Mouse (Mus musculus): ENCODE measurements around the gene Slc7a4. TPM values are rescaled to one million over a fixed set of nuclear protein-coding genes. Genes with fewer than 3 reads are reported as not detected.

Gene Slc7a4
- total and polyA plus RNA-seq, 3 experiments: 1.3 TPM; not detected in 2

DNA sequence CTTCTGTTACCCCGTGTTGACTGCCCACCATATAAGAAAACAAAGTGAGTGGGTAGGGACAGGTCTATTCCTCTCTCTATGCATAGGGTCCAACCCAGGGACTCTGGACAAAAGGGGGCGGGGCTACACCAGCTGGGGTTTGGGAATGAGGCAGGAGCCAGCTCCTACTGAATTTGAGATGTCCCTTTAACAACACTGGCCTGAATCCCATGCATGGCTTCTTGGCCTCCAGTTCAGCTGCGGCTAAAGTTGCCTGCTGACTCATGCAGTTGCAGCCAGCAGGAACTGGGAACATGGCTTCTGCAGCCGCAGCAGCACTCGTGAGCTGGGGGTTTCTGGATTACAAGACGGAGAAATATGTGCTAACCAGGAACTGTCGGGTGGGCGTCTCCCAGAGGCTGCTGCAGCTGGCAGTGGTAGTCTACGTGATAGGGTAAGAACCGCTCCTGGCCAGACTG is 21.2 kb downstream of the Slc7a4 start, which contains the start of gene P2rx6:
Gene P2rx6 (plus strand): TSS at position 135 of the 458 bp plus-strand sequence.
- no peak within 1 kb of the TSS for H3K27ac ChIP-seq (ENCODE audit: insufficient read depth, low read depth)
- no peaks in the 10 kb centered on the region for H3K79me2 ChIP-seq (replicated peaks; ENCODE audit: control insufficient read depth, extremely low read depth, insufficient read depth, poor library complexity, severe bottlenecking)
- H3K4me2 ChIP-seq (ENCODE audit: insufficient read depth, low read depth, poor library complexity, severe bottlenecking): no peak within 1 kb of the TSS
- dilution Hi-C loops (cut with MboI; ENCODE audit: extremely low pct_ligation_motif_present, extremely low pct_unique_long_range_greater_than_20kb, low sequenced_read_pairs): no loop called here
- H3K27me3 ChIP-seq (replicated peaks): peaks cover 82% of the 10 kb centered on the region
- H3K4me3 ChIP-seq (replicated peaks in 1 of 3; ENCODE audit: low read depth in 2 of 3, low read length in 2 of 3, poor library complexity in 1 of 3): no peak within 1 kb of the TSS
- no peak within 1 kb of the TSS for H3K9ac ChIP-seq (ENCODE audit: insufficient read depth, low read depth)
- in situ Hi-C loops (cut with MboI; ENCODE audit: low pct_ligation_motif_present, low pct_unique_long_range_greater_than_20kb, low sequenced_read_pairs): no loop called here
- DNase-seq (ENCODE audit: extremely low read depth): no peak
- TF ChIP-seq RAD21 (IDR thresholded peaks at IDR 0.05; ENCODE audit: low read depth, low read length) (no peak), ZKSCAN1 (IDR thresholded peaks at IDR 0.05; ENCODE audit: borderline replicate concordance, low read depth, low read length) (no peak), BHLHE40 (IDR thresholded peaks at IDR 0.05; ENCODE audit: low read depth, low read length) (peak; percentile 18; the same call in 1 of the 2 replicates), CHD2 (IDR thresholded peaks at IDR 0.05; ENCODE audit: low read length) (no peak), MAX (IDR thresholded peaks at IDR 0.05; ENCODE audit: low read length) (no peak), USF2 (conservative IDR thresholded peaks at IDR 0.05; ENCODE audit: low read depth, low read length) (no peak), SMC3 (IDR thresholded peaks at IDR 0.05; ENCODE audit: low read depth, low read length) (no peak)
- no peaks in the 10 kb centered on the region for H3K9me3 ChIP-seq (replicated peaks; ENCODE audit: low read length)
- no peaks in the 10 kb centered on the region for H3K36me3 ChIP-seq (replicated peaks in 1 of 2; ENCODE audit: control insufficient read depth in 1 of 2, insufficient read depth in 1 of 2, low read length in 1 of 2)
- H3K4me1 ChIP-seq (ENCODE audit: control insufficient read depth in 1 of 2, insufficient read depth in 2 of 2): peaks cover 9% of the 10 kb centered on the region in 2 experiments; a peak in 3 of 4 replicates

- Histone ChIP-seq H3K4me1 (ENCODE audit: control insufficient read depth in 1 of 2, insufficient read depth in 2 of 2) (peaks cover 9% of the 10 kb centered on the region in 2 experiments), H3K9me3 (replicated peaks; ENCODE audit: low read length) (no peaks in the 10 kb centered on the region), H3K36me3 (replicated peaks in 1 of 2; ENCODE audit: control insufficient read depth in 1 of 2, insufficient read depth in 1 of 2, low read length in 1 of 2) (no peaks in the 10 kb centered on the region), H3K27me3 (replicated peaks) (peaks cover 78% of the 10 kb centered on the region), H3K9ac (ENCODE audit: insufficient read depth, low read depth) (no peak within 1 kb of the TSS), H3K4me2 (ENCODE audit: insufficient read depth, low read depth, poor library complexity, severe bottlenecking) (no peak within 1 kb of the TSS), H3K27ac (ENCODE audit: insufficient read depth, low read depth) (no peak within 1 kb of the TSS), H3K79me2 (replicated peaks; ENCODE audit: control insufficient read depth, extremely low read depth, insufficient read depth, poor library complexity, severe bottlenecking) (no peaks in the 10 kb centered on the region), H3K4me3 (replicated peaks in 1 of 3; ENCODE audit: low read depth in 2 of 3, low read length in 2 of 3, poor library complexity in 1 of 3) (no peak within 1 kb of the TSS)
- TF ChIP-seq CTCF (conservative IDR thresholded peaks at IDR 0.05 in 1 of 2, IDR thresholded peaks at IDR 0.05 in 1 of 2; ENCODE audit: low read depth in 2 of 2, low read length in 2 of 2) (0 out of 4 replicates have a peak, but pooled peaks of 1 of the 2 experiments have one; percentile 2), RCOR1 (conservative IDR thresholded peaks at IDR 0.05; ENCODE audit: low read depth, low read length) (no peak), ZKSCAN1 (IDR thresholded peaks at IDR 0.05; ENCODE audit: borderline replicate concordance, low read depth, low read length) (no peak), BHLHE40 (IDR thresholded peaks at IDR 0.05; ENCODE audit: low read depth, low read length) (no peak), MAFK (IDR thresholded peaks at IDR 0.05; ENCODE audit: insufficient replicate concordance, low read length) (no peak), KAT2A (IDR thresholded peaks at IDR 0.05; ENCODE audit: insufficient replicate concordance, low read length) (no peak), IRF4 (IDR thresholded peaks at IDR 0.05; ENCODE audit: low read depth, low read length) (no peak)
- DNase-seq (ENCODE audit: extremely low read depth): no peak
- in situ Hi-C loops (cut with MboI; ENCODE audit: low pct_ligation_motif_present, low pct_unique_long_range_greater_than_20kb, low sequenced_read_pairs): no loop called here
- dilution Hi-C loops (cut with MboI; ENCODE audit: extremely low pct_ligation_motif_present, extremely low pct_unique_long_range_greater_than_20kb, low sequenced_read_pairs): no loop called here
Measured at GRCm38 (mm10) chr16:17561128-17561750, 21.8 kb downstream of the Slc7a4 start, which contains the start of gene Lrrc74b. Gene Lrrc74b (minus strand): TSS chr16:17561247.
